Mouse (Mus musculus): ENCODE data around the gene Zmynd8. TPM values are rescaled to one million over a fixed set of nuclear protein-coding genes. Genes with fewer than 3 reads are reported as not detected.

Gene Zmynd8
- polyA plus RNA-seq, 1 experiment from 2014 or later = 40.7 TPM

- no peaks in the 10 kb centered on the region for H3K36me3 ChIP-seq
- no peak overlapping the region for H3K9ac ChIP-seq
- no peak overlapping the region for H3K27ac ChIP-seq
- peaks cover 5% of the 10 kb centered on the region; the same call in 1 of the 2 replicates for H3K4me1 ChIP-seq (replicated peaks)
- 0 out of 2 replicates have a peak, but pooled peaks cover 11% of the 10 kb centered on the region for H3K27me3 ChIP-seq
- no peak overlapping the region for H3K4me2 ChIP-seq
- 38% methylated on average over 2 of the region's 2 CpGs for WGBS
- no peak for ATAC-seq (replicated peaks; ENCODE audit: insufficient number of reproducible peaks, insufficient read depth, low FRiP score, low read depth)
- no peaks in the 10 kb centered on the region for H3K9me3 ChIP-seq (replicated peaks)
- H3K4me3 ChIP-seq = no peak overlapping the region
Measured at GRCm38 (mm10) chr2:165736297-165736696, 162.5 kb downstream of the Zmynd8 start.

Small RNA genes within 50 kb of the gene (microRNA-seq; reads per million reads assigned to microRNA genes)
- not detected for gene Gm22692

Other genes with a start within 250 kb of the Zmynd8 start
- gene Ncoa3, start 93.6 kb upstream of the Zmynd8 start, polyA plus RNA-seq (2015; fragmentation: Nextera tagmentation; extraction: Ambion mirVana) = 8.7 and 11.0 TPM in 2 replicates

Measured in heart, embryonic 15.5 days (tissue).